Mouse (Mus musculus) gastrocnemius, postnatal 14 days (tissue): ENCODE data around the gene Ccdc162. TPM values are rescaled to one million over a fixed set of nuclear protein-coding genes. Genes with fewer than 3 reads are reported as not detected.

Source experiments
- DNase-seq: peaks from one replicate; pipeline ENCODE4 v3.0.0; 2021; ENCODE audit warnings: mixed read lengths
- intact Hi-C: fragments of 180-260 bp; cut with DNase I; formaldehyde crosslinking; loops from one replicate; pipeline ENCODE4 v1.15.1; 2025; ENCODE audit warnings: low total_unique reads
- microRNA-seq, 2 experiments: library from miRNA; unstranded; fragments of <30 nt; microRNA quantifications; one replicate each; pipeline ENCODE4 v1.2.0; 2021
- total RNA-seq, 2 experiments: library from RNA; stranded (reverse); gene quantifications; 2 replicates each; pipeline ENCODE4 v1.2.3; 2021

Ccdc162 gene
- total RNA-seq, 2 experiments from 2014 or later = 0.64 to 0.66 TPM

DNA sequence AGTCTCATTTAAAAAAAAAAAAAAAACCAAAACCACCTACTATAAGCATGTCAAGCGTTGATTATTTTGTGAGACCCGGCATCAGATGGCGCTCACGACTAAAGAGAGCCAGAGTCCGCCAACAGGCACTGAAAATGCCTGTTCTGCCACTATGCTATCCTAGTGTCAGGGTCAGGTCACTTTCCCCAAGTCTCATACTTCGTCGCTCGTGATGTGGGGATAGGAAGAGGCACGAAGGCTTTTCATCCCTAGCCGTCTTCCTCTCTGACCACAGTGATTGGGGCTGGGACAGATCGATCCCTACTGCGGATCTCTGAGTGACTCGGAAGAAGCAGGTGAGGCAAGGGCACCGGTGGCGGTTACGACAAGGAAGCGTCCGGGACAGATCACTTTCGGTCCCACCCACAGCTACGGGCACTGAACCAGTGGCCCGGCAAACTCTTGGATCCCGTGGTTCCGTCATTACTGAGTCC lies 197.9 kb downstream of the Ccdc162 start:
- intact Hi-C loops = loop anchor here (5.0 kb wide), 1 partner anchor 164 kb away; no protein-coding TSS in a partner anchor
- DNase-seq = peak; percentile 70

GRCm38 (mm10) chr10:41514921-41515320 lies 201.5 kb downstream of the Ccdc162 start:
- DNase-seq = no peak
- intact Hi-C loops = loop anchor here (5.0 kb wide), 1 partner anchor 167 kb away; no protein-coding TSS in a partner anchor

- intact Hi-C loops = no loop called here
- DNase-seq = no peak
These were observed 202.1 kb downstream of the Ccdc162 start for GRCm38 (mm10) chr10:41514301-41514700.

DNA sequence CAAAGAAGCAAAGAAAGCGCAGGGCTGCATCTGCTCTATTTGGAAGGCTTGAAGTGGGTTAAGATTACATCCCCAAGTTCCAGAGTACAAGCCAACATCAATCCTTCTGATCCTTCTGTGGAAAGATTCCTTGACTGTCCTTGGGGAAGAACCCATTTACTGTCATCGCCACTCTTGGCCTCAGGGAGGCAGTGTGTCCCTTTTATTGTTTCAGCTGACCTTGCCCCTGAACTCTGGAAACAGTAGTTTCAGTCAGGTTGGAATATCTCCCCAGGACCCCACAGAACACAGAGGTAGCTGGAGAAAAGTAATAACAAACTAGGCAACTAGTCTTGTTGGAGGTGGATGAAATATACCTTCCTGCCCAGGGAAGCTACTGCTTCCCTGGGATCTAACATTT lies 207.3 kb downstream of the Ccdc162 start:
- DNase-seq = no peak

GRCm38 (mm10) chr10:41505446-41505845 lies 211.0 kb downstream of the Ccdc162 start:
- intact Hi-C loops = loop anchor here (10.0 kb wide), 2 partner anchors 51 to 201 kb away; partner anchors contain the start of genes Ak9, Fig4 and Zbtb24

More for the DNA sequence above, 207.3 kb downstream of the Ccdc162 start:
- intact Hi-C loops = loop anchor here (10.0 kb wide), 2 partner anchors 54 to 204 kb away; partner anchors contain the start of genes Ak9, Fig4 and Zbtb24

GRCm38 (mm10) chr10:41504996-41505395 lies 211.4 kb downstream of the Ccdc162 start:
- intact Hi-C loops = loop anchor here (10.0 kb wide), 2 partner anchors 50 to 200 kb away; partner anchors contain the start of genes Ak9, Fig4 and Zbtb24

More at GRCm38 (mm10) chr10:41505446-41505845, 211.0 kb downstream of the Ccdc162 start:
- DNase-seq = peak; percentile 72

DNA sequence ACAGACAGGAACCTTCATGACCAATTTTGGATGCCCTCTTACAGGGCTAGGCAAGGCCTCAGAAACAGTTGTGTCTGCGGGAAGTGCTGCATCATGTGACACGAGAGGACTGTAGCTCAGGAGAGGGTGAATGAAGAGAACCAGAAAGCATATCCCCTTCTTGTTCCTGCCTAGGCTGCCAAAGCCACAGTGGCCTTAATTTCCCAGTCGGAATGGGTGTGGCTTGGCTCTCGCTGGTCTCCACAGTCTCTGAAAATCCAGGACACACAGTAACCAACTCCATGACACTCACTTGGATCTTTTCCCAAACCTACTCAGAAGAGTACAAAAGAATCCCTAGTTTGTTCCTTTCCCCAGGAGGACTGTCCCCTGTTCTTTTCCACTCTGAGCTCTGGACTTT lies 215.5 kb downstream of the Ccdc162 start:
- peak; percentile 43 for DNase-seq
- intact Hi-C loops = loop anchor here (10.0 kb wide), 2 partner anchors 46 to 196 kb away; partner anchors contain the start of genes Ak9, Fig4 and Zbtb24

More at GRCm38 (mm10) chr10:41504996-41505395, 211.4 kb downstream of the Ccdc162 start:
- DNase-seq = no peak

DNA sequence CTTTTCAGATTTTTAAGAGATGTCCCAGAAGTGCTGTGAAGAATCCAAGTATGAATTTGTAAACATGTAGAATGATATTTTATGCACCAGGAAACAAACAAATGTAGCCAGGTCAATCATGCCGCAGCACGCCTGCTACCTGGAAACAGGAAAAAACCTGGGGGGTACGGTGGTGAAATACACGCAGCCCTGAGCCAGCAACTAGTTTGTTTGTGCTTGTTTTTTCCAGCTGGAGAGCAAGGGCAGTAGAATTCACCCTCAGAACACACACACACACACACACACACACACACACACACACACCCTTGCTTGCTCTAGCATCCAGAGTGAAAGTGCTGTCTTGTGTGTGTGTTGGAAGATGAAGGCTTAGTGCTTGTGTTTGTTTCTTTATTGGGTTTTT lies 225.3 kb downstream of the Ccdc162 start:
- no peak for DNase-seq
- intact Hi-C loops = no loop called here

- intact Hi-C loops = no loop called here
- DNase-seq = no peak
These were observed 225.9 kb downstream of the Ccdc162 start for GRCm38 (mm10) chr10:41490518-41490873.

- intact Hi-C loops = no loop called here
- DNase-seq = peak; percentile 94
These were observed 226.5 kb downstream of the Ccdc162 start, which contains the start of the genes Smpd2 and Ppil6 for GRCm38 (mm10) chr10:41489708-41490517. Gene Smpd2 (minus strand): TSS chr10:41490369. Gene Ppil6 (plus strand): TSS chr10:41490439.

- no peak for DNase-seq
- intact Hi-C loops = no loop called here
These were observed 227.1 kb downstream of the Ccdc162 start for GRCm38 (mm10) chr10:41489294-41489693.

DNA sequence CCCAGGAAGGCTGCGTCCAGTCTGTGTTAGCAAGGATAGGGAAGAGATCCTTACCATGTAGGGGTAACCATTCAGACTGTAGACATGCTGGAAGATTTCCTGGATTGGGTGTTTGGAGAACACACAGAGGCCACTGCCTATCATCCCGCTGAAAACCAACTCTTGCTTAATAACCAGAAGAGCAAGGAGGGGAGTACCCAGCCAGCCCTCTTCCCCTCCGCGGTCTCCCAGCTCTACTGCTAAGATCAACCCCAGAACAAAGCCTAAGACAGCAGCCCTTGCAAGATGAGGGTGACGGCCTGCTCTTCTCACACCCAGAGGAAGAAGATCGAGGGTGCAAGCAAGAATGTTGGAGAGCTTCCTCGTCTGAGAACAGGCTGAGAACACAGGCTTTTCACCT lies 227.6 kb downstream of the Ccdc162 start:
- intact Hi-C loops = no loop called here

More for the DNA sequence above, 227.6 kb downstream of the Ccdc162 start:
- DNase-seq = no peak

Small RNA genes within 50 kb of the gene (microRNA-seq; reads per million reads assigned to microRNA genes)
- 0 reads per million in 2 experiments for gene Mir3473b

Other genes with a start within 250 kb of the Ccdc162 start
- gene Mical1, start 240.3 kb downstream of the Ccdc162 start, total RNA-seq = 10 to 100 TPM; 10.5 to 15.5 TPM
- 10 to 100 TPM; 10.5 to 12.1 TPM for gene Smpd2, start 226.3 kb downstream of the Ccdc162 start, total RNA-seq
- gene Ppil6, start 226.2 kb downstream of the Ccdc162 start, total RNA-seq = not detected
- gene Cd164, start 197.2 kb downstream of the Ccdc162 start, total RNA-seq = 100 to 1,000 TPM; 126 to 138 TPM
- gene Cep57l1, start 93.2 kb upstream of the Ccdc162 start, total RNA-seq = 1 to 10 TPM; 2.7 TPM
- gene Sesn1, start 93.3 kb upstream of the Ccdc162 start, total RNA-seq = 10 to 100 TPM; 22.9 to 35.2 TPM